ENCODE assay signal across 17 mouse cellular contexts in the genomic region with DNA sequence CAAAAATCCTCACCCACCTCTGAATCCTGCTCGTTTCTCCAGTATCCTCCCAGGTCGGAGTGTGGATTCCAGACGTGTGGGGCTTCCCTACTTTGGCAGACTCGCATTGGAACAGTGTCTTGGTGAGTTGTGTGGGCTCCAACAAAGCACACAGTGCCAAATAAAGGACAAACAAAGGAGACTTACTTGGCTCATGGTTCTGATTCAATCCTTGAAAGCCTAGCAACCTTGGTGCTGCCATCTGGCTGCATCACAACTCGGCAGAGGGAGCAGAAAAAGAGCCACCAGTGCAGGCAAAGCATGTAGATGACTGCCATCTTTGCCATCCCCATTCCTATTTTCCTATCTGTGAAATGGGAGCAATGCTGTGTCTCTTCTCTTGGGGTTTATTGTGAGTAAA.
DNase-seq lines count a peak whose midpoint lies in the region; ATAC-seq lines count a peak whose summit lies in the region.
"Had no signal": no experiment of that assay in that cellular context is flagged by ENCODE, and none has a peak within 500 bp of the region (broad histone marks: within the 10 kb centered on the region; RNA-seq: fewer than 3 reads in every experiment).

No protein-coding gene starts in this region.

- H3K4me1 ChIP-seq in heart, embryonic 10.5 days: peaks cover 16% of the 10 kb centered on the region
- H3K4me1 ChIP-seq in heart, embryonic 12.5 days (replicated peaks): no peaks in the 10 kb centered on the region
- peaks cover 30% of the 10 kb centered on the region for H3K4me1 ChIP-seq in forebrain, embryonic 15.5 days

- H3K27me3 ChIP-seq in heart, embryonic 10.5 days (ENCODE audit: insufficient read depth, poor library complexity, severe bottlenecking): peaks cover 26% of the 10 kb centered on the region; the same call in 1 of the 2 replicates
- H3K27me3 ChIP-seq in heart, embryonic 12.5 days (replicated peaks): peaks cover 11% of the 10 kb centered on the region; the same call in 1 of the 2 replicates
- H3K27me3 ChIP-seq in forebrain, embryonic 15.5 days: no peaks in the 10 kb centered on the region
- H3K27me3 ChIP-seq: neural tube, embryonic 15.5 days had no signal

- no peaks in the 10 kb centered on the region for H3K9me3 ChIP-seq in heart, embryonic 10.5 days
- peaks cover 3% of the 10 kb centered on the region; the same call in 1 of the 2 replicates for H3K9me3 ChIP-seq in heart, embryonic 12.5 days (replicated peaks)
- no peaks in the 10 kb centered on the region for H3K9me3 ChIP-seq in forebrain, embryonic 15.5 days
- H3K9me3 ChIP-seq: neural tube, embryonic 15.5 days had no signal

- DNase-seq in cerebellum, postnatal 14 days: peak; percentile 48 to 58
- DNase-seq in cerebellum, adult 11-12 months: no peak
- DNase-seq in heart, embryonic 10.5 days (ENCODE audit: low spot score): peak; percentile 24
- peak; percentile 49 for DNase-seq in left cerebral cortex, postnatal 4 days
- no peak for DNase-seq in left cerebral cortex, adult 11 months (ENCODE audit: low spot score)
- DNase-seq: cerebellum, adult 11 months; gastrocnemius, adult 2 months; liver; liver, postnatal 0 days; lung, postnatal 14 days; thymus, adult 18-20 months had no signal

- no peak overlapping the region for H3K27ac ChIP-seq in heart, embryonic 10.5 days
- H3K27ac ChIP-seq in heart, embryonic 12.5 days (ENCODE audit: poor library complexity, severe bottlenecking): no peak overlapping the region
- H3K27ac ChIP-seq in forebrain, embryonic 15.5 days (replicated peaks): peak overlapping the region; percentile 61
- H3K27ac ChIP-seq: gastrocnemius, adult 2 months; neural tube, embryonic 15.5 days had no signal

- intact Hi-C loops in left cerebral cortex, postnatal 4 days (cut with DNase I): no loop called here

- ATAC-seq in heart, embryonic 12.5 days (ENCODE audit: insufficient number of reproducible peaks, low FRiP score): no peak
- ATAC-seq in forebrain, embryonic 15.5 days (replicated peaks): peak; percentile 14; the same call in 1 of the 2 replicates
- no peak for ATAC-seq in erythroblast, adult 5-6 weeks (replicated peaks; ENCODE audit: low FRiP score, poor library complexity, severe bottlenecking)
- ATAC-seq: intestine, postnatal 0 days; liver, postnatal 0 days had no signal

- no peaks in the 10 kb centered on the region for H3K36me3 ChIP-seq in heart, embryonic 10.5 days
- no peaks in the 10 kb centered on the region for H3K36me3 ChIP-seq in heart, embryonic 12.5 days
- no peaks in the 10 kb centered on the region for H3K36me3 ChIP-seq in forebrain, embryonic 15.5 days
- H3K36me3 ChIP-seq: neural tube, embryonic 15.5 days had no signal

- H3K4me3 ChIP-seq in heart, embryonic 10.5 days: no peak overlapping the region
- H3K4me3 ChIP-seq in heart, embryonic 12.5 days: no peak overlapping the region
- H3K4me3 ChIP-seq in forebrain, embryonic 15.5 days: no peak overlapping the region
- H3K4me3 ChIP-seq: gastrocnemius, adult 2 months; myocyte; neural tube, embryonic 15.5 days had no signal

- H3K9ac ChIP-seq in heart, embryonic 12.5 days: no peak overlapping the region
- no peak overlapping the region for H3K9ac ChIP-seq in forebrain, embryonic 15.5 days (replicated peaks)
- H3K9ac ChIP-seq: liver, postnatal 0 days; neural tube, embryonic 15.5 days had no signal

- H3K4me2 ChIP-seq in heart, embryonic 12.5 days: no peak overlapping the region
- H3K4me2 ChIP-seq in forebrain, embryonic 15.5 days (replicated peaks): no peak overlapping the region
- H3K4me2 ChIP-seq: neural tube, embryonic 15.5 days had no signal

- whole genome bisulfite sequencing in heart, embryonic 10.5 days: 76% methylated on average over 5 of the region's 5 CpGs
- 68% methylated on average over 5 of the region's 5 CpGs for WGBS in heart, embryonic 12.5 days
- 32% methylated on average over 5 of the region's 5 CpGs for WGBS in forebrain, embryonic 15.5 days

Comparison
In these comparisons a context has a peak if more than half of its experiments do, and no peak if none do; other contexts are left out.
1. DNase-seq: peak in cerebellum, postnatal 14 days (2 of 2), heart, embryonic 10.5 days (single experiment) and left cerebral cortex, postnatal 4 days (single experiment); none in cerebellum, adult 11-12 months (single experiment) and left cerebral cortex, adult 11 months (single experiment).